Mouse (Mus musculus) small intestine, adult 2 months (tissue): Measurements from ENCODE around the gene Rpl12.

ENCODE experiments used
- CTCF ChIP-seq: fragments of 200-500 bp; IDR thresholded peaks from 2 replicates; pipeline ENCODE4 v1.5.1; 2012; ENCODE audit warnings: low read depth, mild to moderate bottlenecking, control low read depth, inconsistent platforms, low read length, moderate library complexity, mixed read lengths; ENCODE audit not compliant: insufficient replicate concordance, insufficient read length; ENCODE audit errors: extremely low read depth
- POLR2A ChIP-seq: fragments of 200-500 bp; IDR thresholded peaks from 2 replicates; pipeline ENCODE4 v1.6.1; 2012; ENCODE audit warnings: low read depth, mild to moderate bottlenecking, control low read depth, inconsistent platforms, low read length, moderate library complexity

DNA sequence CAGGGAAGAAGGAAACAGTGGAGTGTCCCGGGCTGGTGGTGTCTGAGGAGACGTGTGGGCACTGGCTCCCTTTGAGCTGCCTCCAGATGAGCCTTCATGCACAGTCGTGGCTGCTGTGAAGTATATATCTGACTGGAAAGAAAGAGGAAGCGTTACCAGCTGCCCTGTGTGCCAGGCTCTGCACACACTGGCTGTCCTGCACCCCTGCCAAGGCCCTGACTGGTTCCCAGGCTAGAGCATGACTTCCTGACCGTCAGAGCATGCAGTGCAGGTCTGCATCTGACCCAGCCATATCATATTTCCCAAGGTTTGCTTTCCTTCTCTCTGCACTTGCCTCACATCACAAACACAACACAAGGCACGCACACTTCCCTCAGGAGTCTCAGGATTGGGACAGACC, 30.8 kb downstream of the Rpl12 start:
- TF ChIP-seq POLR2A (no peak), CTCF (no peak)
